Mouse (Mus musculus): ENCODE data around the gene Mrtfb. TPM values are rescaled to one million over a fixed set of nuclear protein-coding genes. Genes with fewer than 3 reads are reported as not detected.

Gene Mrtfb
- polyA plus RNA-seq, 1 experiment from 2014 or later, result 19.8 TPM

DNA sequence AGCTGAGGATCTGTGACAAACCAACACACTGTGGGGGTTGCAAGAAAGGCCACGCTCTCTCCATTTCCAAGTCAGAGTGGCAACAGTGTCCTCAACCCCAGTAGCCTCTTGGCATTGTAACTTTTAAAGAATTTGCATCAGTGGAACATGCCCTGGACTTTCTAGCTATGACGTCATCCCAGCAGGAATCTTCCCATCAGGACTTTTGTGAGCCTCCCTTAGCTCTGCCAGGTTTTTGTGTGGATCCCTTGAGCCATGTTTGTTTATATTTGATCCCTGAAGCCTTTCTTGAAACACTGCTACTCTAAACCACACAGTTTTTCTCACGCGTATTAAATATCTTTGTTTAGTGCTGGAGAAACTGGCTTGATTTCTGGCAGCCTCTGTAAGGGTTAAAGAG lies 97.6 kb downstream of the Mrtfb start:
- Histone ChIP-seq H3K9me3 (replicated peaks; ENCODE audit: low read length) (no peaks in the 10 kb centered on the region), H3K4me3 (replicated peaks; ENCODE audit: low read depth, low read length) (no peak overlapping the region), H3K9ac (ENCODE audit: low read depth, low read length) (no peak overlapping the region), H3K27ac (no peak overlapping the region), H3K4me1 (replicated peaks; ENCODE audit: insufficient read depth, low read length) (peaks cover 6% of the 10 kb centered on the region; the same call in 1 of the 2 replicates), H3K27me3 (ENCODE audit: insufficient read depth, low read length) (no peaks in the 10 kb centered on the region), H3K36me3 (ENCODE audit: insufficient read depth, low read length) (no peaks in the 10 kb centered on the region), H3K4me2 (ENCODE audit: low read length) (no peak overlapping the region)
- DNase-seq (ENCODE audit: low spot score), result peak; percentile 64
- ATAC-seq (replicated peaks; ENCODE audit: low FRiP score, low read depth), result no peak
- no peak for TF ChIP-seq CTCF (IDR thresholded peaks at IDR 0.05; ENCODE audit: low read depth)
- 44% methylated on average over 4 of the region's 4 CpGs for WGBS

DNA sequence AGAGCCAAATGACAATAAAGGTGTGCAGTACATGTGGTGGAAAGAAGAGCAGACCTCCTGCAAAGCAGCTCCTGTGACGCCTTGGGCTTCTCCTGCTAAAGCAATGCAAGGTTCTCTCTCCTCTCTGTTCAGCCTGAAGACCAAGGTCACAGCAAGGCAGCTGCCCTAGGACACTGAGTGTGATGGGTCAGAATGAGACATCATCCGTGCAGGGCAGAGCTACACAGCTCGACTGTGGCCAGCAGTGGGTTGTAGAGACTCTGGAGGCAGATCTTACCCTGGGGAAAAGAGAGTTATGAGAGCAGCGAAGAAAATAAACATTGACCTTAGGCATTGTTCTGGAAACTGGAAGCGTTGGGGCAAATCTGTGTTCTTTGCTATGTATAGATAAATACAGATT lies 98.2 kb downstream of the Mrtfb start:
- no peaks in the 10 kb centered on the region for H3K36me3 ChIP-seq (ENCODE audit: insufficient read depth, low read length)
- no peak overlapping the region for H3K9ac ChIP-seq (ENCODE audit: low read depth, low read length)
- DNase-seq (ENCODE audit: low spot score) (no peak), ATAC-seq (replicated peaks; ENCODE audit: low FRiP score, low read depth) (no peak)
- H3K9me3 ChIP-seq (replicated peaks; ENCODE audit: low read length), result no peaks in the 10 kb centered on the region
- no peaks in the 10 kb centered on the region for H3K27me3 ChIP-seq (ENCODE audit: insufficient read depth, low read length)
- WGBS, result 47% methylated on average over 5 of the region's 5 CpGs
- peaks cover 6% of the 10 kb centered on the region; the same call in 1 of the 2 replicates for H3K4me1 ChIP-seq (replicated peaks; ENCODE audit: insufficient read depth, low read length)
- H3K4me2 ChIP-seq (ENCODE audit: low read length), result no peak overlapping the region
- TF ChIP-seq CTCF (IDR thresholded peaks at IDR 0.05; ENCODE audit: low read depth), result no peak
- no peak overlapping the region for H3K27ac ChIP-seq
- H3K4me3 ChIP-seq (replicated peaks; ENCODE audit: low read depth, low read length), result no peak overlapping the region

- 8% methylated on average over 15 of the region's 15 CpGs for WGBS
- Histone ChIP-seq H3K4me2 (ENCODE audit: low read length) (peak overlapping the region; percentile 43), H3K4me3 (replicated peaks; ENCODE audit: low read depth, low read length) (0 out of 2 replicates have a peak overlapping the region, but pooled peaks have one; percentile 2), H3K9me3 (replicated peaks; ENCODE audit: low read length) (no peaks in the 10 kb centered on the region), H3K4me1 (replicated peaks; ENCODE audit: insufficient read depth, low read length) (peaks cover 6% of the 10 kb centered on the region; the same call in 1 of the 2 replicates), H3K36me3 (ENCODE audit: insufficient read depth, low read length) (no peaks in the 10 kb centered on the region), H3K27ac (peak overlapping the region; percentile 38), H3K9ac (ENCODE audit: low read depth, low read length) (no peak overlapping the region), H3K27me3 (ENCODE audit: insufficient read depth, low read length) (no peaks in the 10 kb centered on the region)
- peak; percentile 75; the same call in 1 of the 2 replicates for ATAC-seq (replicated peaks; ENCODE audit: low FRiP score, low read depth)
- peak; percentile 94 for DNase-seq (ENCODE audit: low spot score)
- TF ChIP-seq CTCF (IDR thresholded peaks at IDR 0.05; ENCODE audit: low read depth), result peak; percentile 77
Observed at GRCm38 (mm10) chr16:13357806-13358679, 101.8 kb downstream of the Mrtfb start.

DNA sequence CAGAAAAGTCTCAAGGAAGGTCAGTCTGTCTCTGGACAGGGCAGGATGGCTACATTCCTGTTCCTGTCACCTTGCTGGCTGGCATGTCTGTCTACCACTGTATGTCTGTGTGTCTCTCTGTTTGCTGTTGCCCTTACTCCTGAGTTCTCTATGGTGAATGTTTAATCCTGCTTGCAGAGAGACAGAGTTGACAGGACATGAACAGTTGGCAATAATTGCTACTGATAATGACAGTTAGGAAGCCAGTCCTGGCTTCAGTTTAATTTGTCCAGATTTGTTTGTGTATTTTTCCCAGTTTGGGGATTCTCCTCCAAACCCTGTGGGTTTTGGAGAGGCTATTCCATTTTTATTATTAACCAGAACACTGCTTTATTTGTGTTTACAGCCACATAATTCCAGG lies 102.5 kb downstream of the Mrtfb start:
- ATAC-seq (replicated peaks; ENCODE audit: low FRiP score, low read depth) (no peak), DNase-seq (ENCODE audit: low spot score) (no peak)
- no peaks in the 10 kb centered on the region for H3K9me3 ChIP-seq (replicated peaks; ENCODE audit: low read length)
- no peaks in the 10 kb centered on the region for H3K27me3 ChIP-seq (ENCODE audit: insufficient read depth, low read length)
- peaks cover 6% of the 10 kb centered on the region; the same call in 1 of the 2 replicates for H3K4me1 ChIP-seq (replicated peaks; ENCODE audit: insufficient read depth, low read length)
- no peaks in the 10 kb centered on the region for H3K36me3 ChIP-seq (ENCODE audit: insufficient read depth, low read length)
- TF ChIP-seq CTCF (IDR thresholded peaks at IDR 0.05; ENCODE audit: low read depth), result no peak
- H3K4me3 ChIP-seq (replicated peaks; ENCODE audit: low read depth, low read length), result no peak overlapping the region
- no peak overlapping the region for H3K9ac ChIP-seq (ENCODE audit: low read depth, low read length)
- peak overlapping the region; percentile 43 for H3K4me2 ChIP-seq (ENCODE audit: low read length)
- H3K27ac ChIP-seq, result peak overlapping the region; percentile 38

DNA sequence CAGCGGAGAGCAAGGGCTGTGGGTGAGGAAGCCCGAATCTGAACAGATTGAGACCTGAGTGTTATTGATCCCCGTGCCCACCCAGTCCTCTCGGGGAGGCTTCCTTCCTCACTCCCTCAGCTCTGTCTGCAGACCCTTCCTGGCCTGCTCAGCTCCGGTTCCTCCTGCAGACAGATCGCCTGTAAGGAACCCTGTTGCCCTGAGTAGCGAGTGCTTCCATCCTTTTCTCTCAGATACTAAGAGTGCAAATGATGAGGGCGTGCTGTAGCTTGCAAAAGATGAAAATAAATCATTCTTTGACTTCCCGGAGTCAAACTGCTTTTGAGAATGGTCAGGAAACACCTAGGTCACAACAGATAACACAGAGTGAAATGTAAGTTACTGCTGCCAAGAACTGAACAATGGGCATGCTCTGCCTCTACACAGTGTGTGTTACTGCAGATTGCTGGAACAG lies 103.2 kb downstream of the Mrtfb start:
- H3K27me3 ChIP-seq (ENCODE audit: insufficient read depth, low read length), result no peaks in the 10 kb centered on the region
- H3K4me1 ChIP-seq (replicated peaks; ENCODE audit: insufficient read depth, low read length), result peaks cover 6% of the 10 kb centered on the region; the same call in 1 of the 2 replicates
- H3K9me3 ChIP-seq (replicated peaks; ENCODE audit: low read length), result no peaks in the 10 kb centered on the region
- no peaks in the 10 kb centered on the region for H3K36me3 ChIP-seq (ENCODE audit: insufficient read depth, low read length)
- H3K4me3 ChIP-seq (replicated peaks; ENCODE audit: low read depth, low read length), result no peak overlapping the region
- ATAC-seq (replicated peaks; ENCODE audit: low FRiP score, low read depth) (no peak), DNase-seq (ENCODE audit: low spot score) (peak; percentile 49)
- no peak for TF ChIP-seq CTCF (IDR thresholded peaks at IDR 0.05; ENCODE audit: low read depth)
- H3K4me2 ChIP-seq (ENCODE audit: low read length), result peak overlapping the region; percentile 43
- 38% methylated on average over 9 of the region's 9 CpGs for WGBS
- H3K27ac ChIP-seq, result peak overlapping the region; percentile 38; the same call in 1 of the 2 replicates
- H3K9ac ChIP-seq (ENCODE audit: low read depth, low read length), result no peak overlapping the region

GRCm38 (mm10) chr16:13360208-13360607 lies 103.9 kb downstream of the Mrtfb start:
- Histone ChIP-seq H3K4me3 (replicated peaks; ENCODE audit: low read depth, low read length) (no peak overlapping the region), H3K9ac (ENCODE audit: low read depth, low read length) (no peak overlapping the region), H3K9me3 (replicated peaks; ENCODE audit: low read length) (no peaks in the 10 kb centered on the region), H3K4me1 (replicated peaks; ENCODE audit: insufficient read depth, low read length) (peaks cover 6% of the 10 kb centered on the region; the same call in 1 of the 2 replicates), H3K36me3 (ENCODE audit: insufficient read depth, low read length) (no peaks in the 10 kb centered on the region), H3K27ac (no peak overlapping the region), H3K4me2 (ENCODE audit: low read length) (no peak overlapping the region), H3K27me3 (ENCODE audit: insufficient read depth, low read length) (no peaks in the 10 kb centered on the region)
- no peak for TF ChIP-seq CTCF (IDR thresholded peaks at IDR 0.05; ENCODE audit: low read depth)
- ATAC-seq (replicated peaks; ENCODE audit: low FRiP score, low read depth) (no peak), DNase-seq (ENCODE audit: low spot score) (no peak)

Measured in kidney, postnatal 0 days (tissue).